Mouse (Mus musculus): ENCODE results near the gene Plekha5.

Plekha5 gene

GRCm38 (mm10) chr6:140611282-140611681, 187.4 kb downstream of the Plekha5 start:
- DNase-seq (ENCODE audit: low spot score in 2 of 2): no peak

GRCm38 (mm10) chr6:140611893-140612473, 188.1 kb downstream of the Plekha5 start:
- DNase-seq (ENCODE audit: low spot score in 2 of 2): no peak

- no peak for DNase-seq (ENCODE audit: low spot score in 2 of 2)
Measured at GRCm38 (mm10) chr6:140613822-140614221, 190.0 kb downstream of the Plekha5 start.

GRCm38 (mm10) chr6:140614711-140615110, 190.9 kb downstream of the Plekha5 start:
- no peak for DNase-seq (ENCODE audit: low spot score in 2 of 2)

- peak; percentile 69 to 78 for DNase-seq (ENCODE audit: low spot score in 2 of 2)
Measured at GRCm38 (mm10) chr6:140620531-140621349, 196.9 kb downstream of the Plekha5 start.

GRCm38 (mm10) chr6:140621622-140622021, 197.8 kb downstream of the Plekha5 start:
- no peak for DNase-seq (ENCODE audit: low spot score in 2 of 2)

- DNase-seq (ENCODE audit: low spot score in 2 of 2): peak in 1 of 2 experiments; percentile 41
Measured at GRCm38 (mm10) chr6:140622391-140623225, 198.8 kb downstream of the Plekha5 start, which contains the start of gene Aebp2. Gene Aebp2, plus strand, starts transcription at chr6:140622663.

GRCm38 (mm10) chr6:140623226-140624095, 199.6 kb downstream of the Plekha5 start:
- DNase-seq (ENCODE audit: low spot score in 2 of 2): peak; percentile 90 to 91

- peak; percentile 29 to 48 for DNase-seq (ENCODE audit: low spot score in 2 of 2)
Measured at GRCm38 (mm10) chr6:140624096-140625051, 200.5 kb downstream of the Plekha5 start.

- no peak for DNase-seq (ENCODE audit: low spot score in 2 of 2)
Measured at GRCm38 (mm10) chr6:140629176-140629859, 205.5 kb downstream of the Plekha5 start.

- no peak for DNase-seq (ENCODE audit: low spot score in 2 of 2)
Measured at GRCm38 (mm10) chr6:140630306-140630705, 206.5 kb downstream of the Plekha5 start.

- DNase-seq (ENCODE audit: low spot score in 2 of 2): no peak
Measured at GRCm38 (mm10) chr6:140633616-140634015, 209.8 kb downstream of the Plekha5 start.

- DNase-seq (ENCODE audit: low spot score in 2 of 2): no peak
Measured at GRCm38 (mm10) chr6:140636290-140636689, 212.4 kb downstream of the Plekha5 start.

GRCm38 (mm10) chr6:140642010-140642409, 218.2 kb downstream of the Plekha5 start:
- no peak for DNase-seq (ENCODE audit: low spot score in 2 of 2)

GRCm38 (mm10) chr6:140642655-140643054, 218.8 kb downstream of the Plekha5 start:
- DNase-seq (ENCODE audit: low spot score in 2 of 2): peak in 1 of 2 experiments; percentile 19

GRCm38 (mm10) chr6:140645931-140646330, 222.1 kb downstream of the Plekha5 start:
- DNase-seq (ENCODE audit: low spot score in 2 of 2): no peak
